Mouse (Mus musculus): ENCODE measurements around the gene Lgr6. TPM values are rescaled to one million over a fixed set of nuclear protein-coding genes. Genes with fewer than 3 reads are reported as not detected.

Lgr6 gene
- polyA plus RNA-seq, 1 experiment = 21.2 TPM

DNA sequence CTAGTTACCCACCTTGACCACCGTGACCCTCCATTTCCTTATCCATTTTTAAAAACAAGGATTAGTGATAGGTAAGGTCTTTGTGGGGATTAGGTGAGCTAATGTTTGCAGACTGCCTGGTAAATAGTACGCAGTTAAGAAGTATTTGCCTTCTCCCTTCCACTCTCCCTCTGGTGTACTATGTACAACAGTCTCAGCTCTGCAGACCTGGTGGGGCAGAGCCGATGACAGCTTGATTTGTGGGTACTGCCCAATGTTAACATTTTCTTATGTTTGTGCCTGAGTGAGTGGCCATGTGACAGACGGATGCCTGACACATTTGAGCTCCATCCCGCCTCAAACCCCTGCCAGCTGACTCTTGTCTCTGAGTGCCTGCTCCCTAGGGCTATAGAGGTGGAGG is 28.6 kb downstream of the Lgr6 start:
- H3K4me1 ChIP-seq (ENCODE audit: control insufficient read depth, insufficient read depth, insufficient read length, low read length) = no peaks in the 10 kb centered on the region
- no peak overlapping the region for H3K27ac ChIP-seq (replicated peaks; ENCODE audit: low read depth, low read length)
- no peak overlapping the region for H3K4me3 ChIP-seq (ENCODE audit: insufficient read depth, low read depth, low read length)

DNA sequence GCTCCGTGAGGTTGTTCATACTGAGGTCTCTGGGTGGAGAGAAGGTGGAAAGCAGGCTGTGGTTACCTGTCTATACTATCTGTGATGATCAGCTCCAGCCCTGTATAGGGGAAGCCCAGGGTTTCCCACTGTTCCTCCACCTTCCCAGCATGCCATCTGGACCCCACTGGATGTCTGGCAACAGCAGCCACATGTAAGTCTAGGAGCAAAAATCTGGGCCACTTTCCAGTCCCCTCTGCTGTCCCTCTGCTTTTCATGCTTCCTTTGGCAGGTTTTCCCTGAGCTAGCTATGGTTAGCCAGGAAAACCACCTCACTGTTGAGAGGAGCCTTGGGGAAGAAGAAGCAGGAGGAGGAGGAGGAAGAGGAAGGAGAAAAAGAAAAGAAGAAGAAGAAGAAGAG is 29.8 kb downstream of the Lgr6 start:
- no peak overlapping the region for H3K4me3 ChIP-seq (ENCODE audit: insufficient read depth, low read depth, low read length)
- H3K27ac ChIP-seq (replicated peaks; ENCODE audit: low read depth, low read length) = no peak overlapping the region
- H3K4me1 ChIP-seq (ENCODE audit: control insufficient read depth, insufficient read depth, insufficient read length, low read length) = no peaks in the 10 kb centered on the region

DNA sequence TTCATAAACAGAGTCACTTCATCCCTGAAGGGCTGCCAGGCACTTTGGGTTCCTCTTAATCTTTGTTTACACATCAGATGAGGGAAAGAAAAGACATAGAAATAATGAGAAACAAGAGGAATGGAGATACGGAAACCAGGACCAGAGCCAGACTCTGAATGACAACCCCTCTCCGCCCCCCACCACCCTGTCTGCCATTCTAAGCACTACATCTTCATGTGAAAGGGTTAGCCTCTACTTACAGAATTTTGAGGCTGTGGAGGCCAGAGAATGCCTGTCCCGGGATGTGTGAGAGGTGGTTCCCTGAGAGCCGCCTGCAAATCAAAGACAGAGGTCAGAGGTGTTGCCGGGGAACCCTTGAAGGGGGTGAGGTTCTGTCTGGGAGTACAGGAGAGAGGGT is 32.4 kb downstream of the Lgr6 start:
- no peak overlapping the region for H3K4me3 ChIP-seq (ENCODE audit: insufficient read depth, low read depth, low read length)
- H3K4me1 ChIP-seq (ENCODE audit: control insufficient read depth, insufficient read depth, insufficient read length, low read length) = no peaks in the 10 kb centered on the region
- no peak overlapping the region for H3K27ac ChIP-seq (replicated peaks; ENCODE audit: low read depth, low read length)

DNA sequence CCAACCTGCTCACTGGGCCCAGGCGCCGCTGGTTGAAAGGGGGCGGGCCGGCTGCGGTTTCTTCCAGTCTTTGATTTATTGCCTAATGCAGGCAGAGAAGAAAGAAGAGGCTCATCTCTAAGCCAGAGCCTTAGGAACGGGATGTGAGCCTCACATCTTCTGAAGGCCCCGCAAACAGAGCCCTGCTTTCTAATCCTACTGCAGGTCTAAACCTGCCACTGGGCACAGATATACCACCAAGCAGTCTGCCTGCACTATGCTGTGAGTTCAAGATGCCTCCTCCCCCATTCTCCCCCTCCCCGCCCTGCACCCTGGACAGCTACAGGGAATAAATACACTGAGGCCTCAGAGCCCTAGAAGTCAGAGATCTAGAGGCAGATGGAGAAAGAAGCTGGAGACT is 35.2 kb downstream of the Lgr6 start:
- no peak overlapping the region for H3K4me3 ChIP-seq (ENCODE audit: insufficient read depth, low read depth, low read length)
- no peaks in the 10 kb centered on the region for H3K4me1 ChIP-seq (ENCODE audit: control insufficient read depth, insufficient read depth, insufficient read length, low read length)
- H3K27ac ChIP-seq (replicated peaks; ENCODE audit: low read depth, low read length) = no peak overlapping the region

DNA sequence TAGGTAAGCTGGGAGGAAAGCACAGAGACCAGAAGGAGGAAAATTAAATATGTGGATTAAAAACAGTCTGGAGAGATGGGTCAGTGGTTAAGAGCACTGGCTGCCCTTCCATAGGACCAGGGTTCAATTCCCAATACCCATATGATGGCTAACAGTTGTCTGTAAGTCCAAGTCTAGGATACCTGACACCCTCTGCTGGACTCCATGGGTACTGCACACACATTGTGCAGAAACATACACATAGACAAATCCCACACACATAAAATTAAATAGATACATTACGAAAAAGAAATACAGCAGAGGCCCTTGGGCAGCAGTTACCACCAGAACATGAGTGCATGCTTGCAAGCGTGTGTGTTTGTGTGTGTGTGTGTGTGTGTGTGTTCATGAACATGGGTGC is 40.6 kb downstream of the Lgr6 start:
- no peaks in the 10 kb centered on the region for H3K4me1 ChIP-seq (ENCODE audit: control insufficient read depth, insufficient read depth, insufficient read length, low read length)
- no peak overlapping the region for H3K27ac ChIP-seq (replicated peaks; ENCODE audit: low read depth, low read length)
- no peak overlapping the region for H3K4me3 ChIP-seq (ENCODE audit: insufficient read depth, low read depth, low read length)

DNA sequence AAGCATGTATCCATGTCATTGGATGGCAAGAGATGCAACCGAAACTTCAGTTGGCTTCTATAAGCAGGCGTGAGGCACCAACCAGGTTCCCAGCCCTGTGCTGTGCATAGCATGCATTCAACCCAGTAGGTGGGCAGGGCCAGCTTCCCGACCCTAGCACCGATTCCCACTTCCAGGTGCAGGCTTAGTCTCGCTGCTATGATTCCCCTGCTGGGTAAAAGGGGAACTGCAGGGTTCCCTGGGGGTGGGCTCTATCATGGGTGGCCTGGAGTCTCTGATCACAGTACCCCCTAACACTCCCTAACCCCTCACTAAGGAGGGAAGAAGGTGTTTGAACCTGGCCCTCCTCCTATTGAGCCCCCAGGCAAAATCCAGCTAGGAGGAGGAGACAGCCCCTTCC is 42.1 kb downstream of the Lgr6 start:
- Histone ChIP-seq H3K4me3 (ENCODE audit: insufficient read depth, low read depth, low read length) (no peak overlapping the region), H3K4me1 (ENCODE audit: control insufficient read depth, insufficient read depth, insufficient read length, low read length) (no peaks in the 10 kb centered on the region), H3K27ac (replicated peaks; ENCODE audit: low read depth, low read length) (no peak overlapping the region)

DNA sequence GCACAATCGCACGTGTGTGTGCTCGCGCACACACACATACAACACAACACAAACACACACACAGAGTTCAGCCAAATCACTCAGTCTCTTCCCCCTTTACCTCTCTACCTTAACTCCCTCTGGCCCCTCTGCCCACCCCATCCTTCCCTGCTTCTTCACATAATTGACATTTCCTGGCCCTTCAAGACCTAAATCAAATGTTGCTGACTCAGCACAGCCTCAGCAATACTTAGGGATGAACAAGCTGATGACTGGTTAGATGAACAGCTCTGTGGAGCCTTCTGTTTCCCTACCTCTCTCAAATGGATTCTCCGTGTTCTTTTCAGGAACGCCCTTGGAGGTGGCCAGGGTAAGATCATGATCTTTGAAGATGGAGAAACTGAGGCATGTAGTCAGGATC is 43.8 kb downstream of the Lgr6 start:
- Histone ChIP-seq H3K27ac (replicated peaks; ENCODE audit: low read depth, low read length) (no peak overlapping the region), H3K4me3 (ENCODE audit: insufficient read depth, low read depth, low read length) (no peak overlapping the region)

DNA sequence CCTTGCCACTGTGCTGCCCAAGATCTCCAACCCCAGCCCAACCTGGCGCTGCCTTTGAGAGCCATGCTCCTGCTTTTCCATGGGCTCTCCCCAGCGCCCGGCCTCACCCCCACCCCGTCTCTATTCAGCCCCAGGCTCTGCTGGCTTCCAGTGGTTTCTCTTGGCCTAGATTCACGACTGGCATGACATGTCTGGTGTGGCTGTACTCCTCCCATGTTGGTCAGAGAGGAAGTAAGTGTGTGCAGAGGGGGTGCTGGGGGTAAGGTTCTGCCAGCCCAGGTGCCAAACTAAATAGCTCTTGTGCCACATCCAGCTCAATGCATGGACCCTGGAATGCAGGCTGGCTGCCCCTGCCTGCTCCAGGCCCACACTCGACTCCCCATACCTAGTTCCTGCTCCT is 44.9 kb downstream of the Lgr6 start:
- H3K4me3 ChIP-seq (ENCODE audit: insufficient read depth, low read depth, low read length) = no peak overlapping the region
- H3K4me1 ChIP-seq (ENCODE audit: control insufficient read depth, insufficient read depth, insufficient read length, low read length) = no peaks in the 10 kb centered on the region
- H3K27ac ChIP-seq (replicated peaks; ENCODE audit: low read depth, low read length) = no peak overlapping the region

More for the DNA sequence above, 43.8 kb downstream of the Lgr6 start:
- H3K4me1 ChIP-seq (ENCODE audit: control insufficient read depth, insufficient read depth, insufficient read length, low read length) = no peaks in the 10 kb centered on the region

DNA sequence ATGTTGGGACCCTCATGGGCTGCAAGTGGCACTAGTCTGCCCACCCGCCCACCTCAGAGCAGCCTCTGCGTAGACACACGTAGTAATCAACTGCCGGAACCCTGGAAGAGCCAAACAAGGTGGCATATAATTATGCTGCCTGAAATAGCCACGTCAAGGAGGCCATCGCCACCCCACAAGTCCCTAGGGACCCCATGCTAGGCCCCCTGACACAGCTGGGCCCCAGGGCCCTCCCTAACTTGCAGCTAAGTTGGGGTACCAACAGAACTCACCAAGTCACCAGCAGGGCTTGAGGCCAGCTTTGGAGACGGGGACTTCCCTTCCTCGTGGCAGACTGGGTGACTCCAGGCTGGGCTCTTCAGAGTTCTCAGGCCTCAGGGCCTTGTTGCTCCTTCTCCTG is 48.2 kb downstream of the Lgr6 start:
- Histone ChIP-seq H3K4me1 (ENCODE audit: control insufficient read depth, insufficient read depth, insufficient read length, low read length) (no peaks in the 10 kb centered on the region), H3K4me3 (ENCODE audit: insufficient read depth, low read depth, low read length) (no peak overlapping the region), H3K27ac (replicated peaks; ENCODE audit: low read depth, low read length) (no peak overlapping the region)

DNA sequence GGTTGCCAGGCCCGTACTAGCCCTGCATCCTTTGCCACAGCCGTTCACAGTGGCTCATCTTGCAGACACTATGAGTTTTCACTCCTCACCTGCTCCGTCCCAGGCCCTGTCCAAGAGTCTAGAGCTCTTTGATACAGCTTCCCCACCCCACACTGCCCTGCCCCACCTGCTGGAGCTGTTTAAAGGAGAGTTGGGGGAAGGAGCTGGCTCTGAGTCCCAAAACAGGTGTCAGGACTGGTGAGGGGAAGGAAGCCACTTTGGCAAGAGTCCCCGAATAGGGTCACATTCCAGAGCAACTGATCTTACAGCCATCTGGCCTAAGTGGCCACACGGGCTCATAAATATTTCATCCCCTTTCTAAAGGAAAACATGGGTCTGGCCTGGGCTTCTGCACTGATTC is 51.0 kb downstream of the Lgr6 start:
- Histone ChIP-seq H3K27ac (replicated peaks; ENCODE audit: low read depth, low read length) (no peak overlapping the region), H3K4me1 (ENCODE audit: control insufficient read depth, insufficient read depth, insufficient read length, low read length) (no peaks in the 10 kb centered on the region), H3K4me3 (ENCODE audit: insufficient read depth, low read depth, low read length) (no peak overlapping the region)

DNA sequence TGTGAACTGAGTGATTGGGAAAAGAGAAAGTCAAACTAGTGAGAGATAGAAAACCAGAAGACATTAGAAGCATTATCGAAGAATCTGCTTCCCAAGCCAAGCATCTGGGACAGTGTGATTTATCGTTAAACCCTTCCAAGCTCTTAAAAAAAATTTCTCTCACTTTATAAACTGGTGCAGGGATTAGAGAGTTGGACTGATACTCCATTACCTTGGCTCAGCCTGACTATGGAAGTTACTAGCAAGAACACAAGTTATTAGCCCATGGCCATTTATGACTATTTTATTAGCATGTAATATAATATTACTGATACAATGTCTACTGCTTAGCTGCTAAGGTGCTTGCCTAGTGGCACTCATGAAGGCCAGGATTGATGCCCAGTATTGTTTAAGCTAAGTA is 60.6 kb downstream of the Lgr6 start:
- Histone ChIP-seq H3K4me1 (ENCODE audit: control insufficient read depth, insufficient read depth, insufficient read length, low read length) (no peaks in the 10 kb centered on the region), H3K27ac (replicated peaks; ENCODE audit: low read depth, low read length) (no peak overlapping the region), H3K4me3 (ENCODE audit: insufficient read depth, low read depth, low read length) (no peak overlapping the region)

DNA sequence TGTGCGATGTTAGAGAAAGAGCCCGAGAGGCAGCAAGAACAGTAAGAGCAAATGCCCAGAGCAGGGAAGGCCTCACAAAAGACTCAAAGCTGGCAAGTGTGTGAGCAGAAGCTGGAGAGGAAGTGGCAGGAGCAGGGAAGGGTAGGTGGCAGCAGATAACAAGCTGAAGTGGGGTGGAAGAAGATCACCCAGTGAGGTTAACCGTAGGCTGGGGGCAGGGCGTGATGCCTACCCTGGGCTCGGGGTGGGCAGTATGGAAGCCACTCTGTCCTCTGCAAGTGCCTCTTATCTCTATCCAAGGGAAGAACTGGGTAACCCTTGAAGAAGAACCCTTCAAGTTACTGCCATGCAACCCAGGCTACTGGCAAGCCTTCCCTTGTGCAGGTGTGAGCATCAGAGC is 68.8 kb downstream of the Lgr6 start:
- Histone ChIP-seq H3K27ac (replicated peaks; ENCODE audit: low read depth, low read length) (no peak overlapping the region), H3K4me3 (ENCODE audit: insufficient read depth, low read depth, low read length) (no peak overlapping the region), H3K4me1 (ENCODE audit: control insufficient read depth, insufficient read depth, insufficient read length, low read length) (no peaks in the 10 kb centered on the region)

DNA sequence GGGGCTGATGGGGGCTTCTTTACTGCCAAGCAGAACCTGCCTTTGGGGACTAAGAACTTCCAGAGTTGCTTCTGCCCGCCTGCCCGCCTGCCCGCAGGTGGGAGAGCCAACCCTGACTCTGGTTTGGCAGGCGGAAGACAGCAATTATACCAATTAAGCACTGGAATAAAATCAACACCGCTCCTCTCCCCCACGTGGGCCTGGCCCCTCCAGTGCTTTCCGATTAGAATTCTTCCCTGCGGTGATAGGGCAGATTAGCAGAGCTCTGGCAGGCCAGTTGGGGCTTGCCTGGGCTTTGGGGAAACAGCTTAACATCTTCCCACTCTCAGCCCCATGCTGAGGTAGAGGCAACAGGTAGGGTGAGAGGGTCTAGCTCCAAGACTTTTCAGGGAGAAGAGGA is 72.4 kb downstream of the Lgr6 start:
- H3K4me3 ChIP-seq (ENCODE audit: insufficient read depth, low read depth, low read length) = no peak overlapping the region
- H3K4me1 ChIP-seq (ENCODE audit: control insufficient read depth, insufficient read depth, insufficient read length, low read length) = no peaks in the 10 kb centered on the region
- no peak overlapping the region for H3K27ac ChIP-seq (replicated peaks; ENCODE audit: low read depth, low read length)

DNA sequence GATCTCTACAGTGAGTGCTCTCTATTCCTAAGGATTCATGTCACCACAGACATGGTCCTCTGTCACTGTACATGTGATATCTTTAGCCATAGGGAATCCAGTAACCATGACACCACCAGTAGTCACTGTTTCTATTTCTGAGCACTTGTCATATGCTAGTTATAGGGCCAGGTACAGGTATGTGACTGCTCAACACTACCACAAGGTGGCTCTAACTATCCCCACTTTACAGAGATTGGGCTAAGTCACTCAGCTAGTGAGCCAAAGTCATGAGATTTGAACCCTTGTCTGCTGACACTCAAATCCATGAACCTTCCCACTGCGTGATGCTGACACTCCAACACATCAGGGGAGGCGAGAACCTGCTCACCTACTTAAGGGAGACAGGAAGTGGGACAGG is 75.0 kb downstream of the Lgr6 start:
- Histone ChIP-seq H3K4me1 (ENCODE audit: control insufficient read depth, insufficient read depth, insufficient read length, low read length) (no peaks in the 10 kb centered on the region), H3K27ac (replicated peaks; ENCODE audit: low read depth, low read length) (no peak overlapping the region), H3K4me3 (ENCODE audit: insufficient read depth, low read depth, low read length) (no peak overlapping the region)

DNA sequence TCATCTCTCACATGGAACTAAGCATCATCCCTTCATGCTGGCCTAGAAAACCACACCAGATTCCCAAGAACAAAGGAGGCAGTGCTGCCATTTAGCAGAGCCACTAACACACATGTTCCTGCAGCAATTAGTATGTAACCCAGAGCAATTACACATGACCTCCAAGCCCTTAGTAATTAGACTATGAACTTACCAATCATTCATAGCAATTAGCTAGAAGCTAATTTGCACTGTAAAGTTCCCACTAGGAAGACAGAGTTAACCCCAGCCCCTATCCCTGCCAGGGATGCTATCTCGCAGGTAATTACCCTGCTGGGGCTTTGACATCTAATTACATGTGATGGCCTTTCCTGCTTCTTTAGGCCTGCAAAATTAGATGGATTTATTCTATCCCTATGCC is 78.8 kb downstream of the Lgr6 start:
- Histone ChIP-seq H3K4me3 (ENCODE audit: insufficient read depth, low read depth, low read length) (no peak overlapping the region), H3K4me1 (ENCODE audit: control insufficient read depth, insufficient read depth, insufficient read length, low read length) (no peaks in the 10 kb centered on the region), H3K27ac (replicated peaks; ENCODE audit: low read depth, low read length) (no peak overlapping the region)

DNA sequence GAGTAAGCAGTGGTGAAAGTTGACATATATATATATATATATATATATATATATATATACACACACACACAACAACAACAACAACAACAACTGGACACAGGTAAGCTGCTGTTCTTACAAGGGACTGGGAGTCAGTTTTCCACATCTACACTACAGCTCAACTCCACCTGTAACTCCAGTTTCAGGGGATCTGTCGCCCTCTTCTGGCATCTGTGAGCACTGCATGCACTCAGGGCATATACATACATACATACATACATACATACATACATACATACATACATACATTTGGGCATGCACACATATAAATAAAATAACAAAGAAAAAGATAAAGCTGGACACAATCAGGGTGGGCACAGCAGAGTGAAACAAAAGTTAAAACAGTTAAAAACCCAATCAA is 81.5 kb downstream of the Lgr6 start:
- Histone ChIP-seq H3K27ac (replicated peaks; ENCODE audit: low read depth, low read length) (no peak overlapping the region), H3K4me1 (ENCODE audit: control insufficient read depth, insufficient read depth, insufficient read length, low read length) (peaks cover 3% of the 10 kb centered on the region; the same call in 1 of the 2 replicates), H3K4me3 (ENCODE audit: insufficient read depth, low read depth, low read length) (no peak overlapping the region)

DNA sequence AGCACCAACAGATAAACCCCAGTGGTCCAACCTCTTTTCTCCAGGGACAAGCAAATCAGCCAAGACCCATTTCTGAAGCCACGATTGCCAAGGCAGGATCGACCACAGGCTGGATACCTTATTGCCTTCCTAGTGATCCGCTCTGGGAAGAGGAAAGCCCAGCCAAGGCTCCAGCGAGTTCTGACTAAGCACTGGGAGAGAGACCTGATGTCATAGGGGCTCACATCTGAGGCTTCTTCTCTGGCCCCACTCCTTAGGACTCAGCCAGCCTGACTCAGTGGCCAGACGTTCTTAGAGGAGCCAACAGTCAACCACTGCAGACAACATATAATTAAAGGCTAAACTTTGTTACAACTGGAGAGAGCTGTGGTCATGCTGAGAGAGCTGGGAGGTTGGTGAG is 83.1 kb downstream of the Lgr6 start:
- Histone ChIP-seq H3K4me1 (ENCODE audit: control insufficient read depth, insufficient read depth, insufficient read length, low read length) (peaks cover 7% of the 10 kb centered on the region), H3K4me3 (ENCODE audit: insufficient read depth, low read depth, low read length) (no peak overlapping the region), H3K27ac (replicated peaks; ENCODE audit: low read depth, low read length) (no peak overlapping the region)

Data from brown adipose tissue, adult 24 weeks (tissue).